ENCODE assay signal across 9 mouse cellular contexts in the genomic region with DNA sequence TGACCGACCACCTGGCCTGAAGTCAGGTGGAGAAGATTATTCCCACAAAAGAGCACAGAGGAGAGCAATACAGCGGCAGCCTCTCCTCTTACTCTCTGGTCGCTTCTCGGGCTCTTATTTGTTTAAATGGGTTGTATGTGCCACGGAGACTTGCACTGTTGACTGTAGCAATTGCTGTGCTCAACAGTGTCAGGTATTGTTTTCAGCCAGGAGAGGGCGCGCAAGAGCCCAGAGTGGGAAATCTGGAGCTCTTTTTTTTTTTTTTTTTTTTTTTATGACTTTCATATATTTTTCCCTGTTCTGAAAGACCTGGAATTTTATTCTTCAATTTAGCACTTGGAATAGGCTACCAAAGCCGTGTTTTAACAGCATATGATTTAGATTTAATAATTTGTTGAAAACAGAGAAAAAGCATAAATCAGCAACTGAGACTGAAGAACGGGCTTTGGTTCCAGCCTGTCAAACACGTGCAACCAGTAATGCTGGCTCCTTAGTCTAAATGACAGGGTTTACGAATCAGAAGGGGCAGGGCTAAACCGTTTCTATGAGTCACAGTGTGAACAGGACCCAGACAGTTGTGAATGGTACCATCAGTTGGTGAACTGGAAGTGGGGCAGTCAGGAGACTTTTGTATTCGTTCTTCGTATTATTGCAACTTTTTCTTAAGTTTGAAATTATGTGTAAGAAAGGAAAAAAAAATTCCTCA. TPM values are rescaled to one million over a fixed set of nuclear protein-coding genes. Genes with fewer than 3 reads are reported as not detected.
DNase-seq lines count a peak whose midpoint lies in the region; ATAC-seq and TF ChIP-seq lines count a peak whose summit lies in the region.
"Had no signal": no experiment of that assay in that cellular context is flagged by ENCODE, and none has a peak within 500 bp of the region (broad histone marks: within the 10 kb centered on the region; RNA-seq: fewer than 3 reads in every experiment).

No protein-coding gene starts in this region.

- WGBS in forebrain, embryonic 13.5 days: 47% methylated on average over 14 of the region's 14 CpGs
- 48% methylated on average over 14 of the region's 14 CpGs for WGBS in forebrain, embryonic 16.5 days
- WGBS in limb, embryonic 14.5 days: 35% methylated on average over 14 of the region's 14 CpGs

- TF ChIP-seq POLR2A in limb, embryonic 14.5 days (IDR thresholded peaks at IDR 0.05; ENCODE audit: borderline replicate concordance, extremely low read depth, insufficient read depth, insufficient read length): no peak

- peak; percentile 63 for DNase-seq in ovary, postnatal 36 days (ENCODE audit: low spot score)
- DNase-seq in ovary, postnatal 10 days (ENCODE audit: low spot score): no peak
- DNase-seq in brain, embryonic 18.5 days (ENCODE audit: low read depth, low spot score): peak; percentile 22
- DNase-seq in limb, embryonic 14.5 days (ENCODE audit: low spot score): peak; percentile 72
- peak; percentile 38 to 79 for DNase-seq in spleen, postnatal 4 days (ENCODE audit: low spot score in 2 of 2)

- peaks cover 4% of the 10 kb centered on the region for H3K27me3 ChIP-seq in forebrain, embryonic 13.5 days
- H3K27me3 ChIP-seq in forebrain, embryonic 16.5 days (replicated peaks; ENCODE audit: control insufficient read depth, insufficient read depth, low read length): no peaks in the 10 kb centered on the region
- H3K27me3 ChIP-seq in limb, embryonic 14.5 days (ENCODE audit: control insufficient read depth, insufficient read depth, low read length): no peaks in the 10 kb centered on the region

- H3K9ac ChIP-seq in forebrain, embryonic 13.5 days: no peak overlapping the region
- H3K9ac ChIP-seq in forebrain, embryonic 16.5 days (replicated peaks; ENCODE audit: low read depth, low read length): no peak overlapping the region
- no peak overlapping the region for H3K9ac ChIP-seq in limb, embryonic 14.5 days (ENCODE audit: low read depth, low read length, severe bottlenecking)

- H3K36me3 ChIP-seq in forebrain, embryonic 13.5 days (ENCODE audit: poor library complexity, severe bottlenecking): no peaks in the 10 kb centered on the region
- no peaks in the 10 kb centered on the region for H3K36me3 ChIP-seq in forebrain, embryonic 16.5 days (ENCODE audit: control insufficient read depth, insufficient read depth)
- no peaks in the 10 kb centered on the region for H3K36me3 ChIP-seq in limb, embryonic 14.5 days (ENCODE audit: control insufficient read depth, insufficient read depth, low read length)

- H3K9me3 ChIP-seq in forebrain, embryonic 13.5 days (replicated peaks): no peaks in the 10 kb centered on the region
- no peaks in the 10 kb centered on the region for H3K9me3 ChIP-seq in forebrain, embryonic 16.5 days (ENCODE audit: control insufficient read depth, low read length)
- no peaks in the 10 kb centered on the region for H3K9me3 ChIP-seq in limb, embryonic 14.5 days (ENCODE audit: control insufficient read depth, low read length)

- H3K4me3 ChIP-seq in forebrain, embryonic 13.5 days: no peak overlapping the region
- no peak overlapping the region for H3K4me3 ChIP-seq in forebrain, embryonic 16.5 days (replicated peaks; ENCODE audit: low read length)
- no peak overlapping the region for H3K4me3 ChIP-seq in limb, embryonic 14.5 days (replicated peaks; ENCODE audit: low read length)
- H3K4me3 ChIP-seq: myocyte had no signal

- no peak overlapping the region for H3K4me2 ChIP-seq in forebrain, embryonic 13.5 days
- H3K4me2 ChIP-seq in forebrain, embryonic 16.5 days (ENCODE audit: low read length): no peak overlapping the region
- H3K4me2 ChIP-seq in limb, embryonic 14.5 days (replicated peaks; ENCODE audit: low read depth, low read length, severe bottlenecking): no peak overlapping the region

- H3K4me1 ChIP-seq in forebrain, embryonic 13.5 days: peaks cover 4% of the 10 kb centered on the region; the same call in 1 of the 2 replicates
- H3K4me1 ChIP-seq in forebrain, embryonic 16.5 days (replicated peaks; ENCODE audit: control insufficient read depth, insufficient read depth, low read length): no peaks in the 10 kb centered on the region
- peaks cover 6% of the 10 kb centered on the region; the same call in 1 of the 2 replicates for H3K4me1 ChIP-seq in limb, embryonic 14.5 days (ENCODE audit: control insufficient read depth, insufficient read depth, low read length)

- ATAC-seq in forebrain, embryonic 13.5 days: peak; percentile 62; the same call in 1 of the 2 replicates
- ATAC-seq in forebrain, embryonic 16.5 days: no peak
- ATAC-seq in granulocyte monocyte progenitor cell, adult 5-6 weeks (replicated peaks; ENCODE audit: poor library complexity, severe bottlenecking): peak; percentile 78
- no peak for ATAC-seq in limb, embryonic 14.5 days (ENCODE audit: low FRiP score, low read depth)

- H3K27ac ChIP-seq in forebrain, embryonic 13.5 days: no peak overlapping the region
- no peak overlapping the region for H3K27ac ChIP-seq in forebrain, embryonic 16.5 days (ENCODE audit: low read length)
- no peak overlapping the region for H3K27ac ChIP-seq in limb, embryonic 14.5 days (replicated peaks; ENCODE audit: low read depth, low read length)

RNA-seq across cellular contexts. Expression of gene Shisa2, which starts 12.0 kb away (rescaled TPM):
- polyA plus RNA-seq in forebrain, embryonic 13.5 days (2015; fragmentation: Nextera tagmentation; extraction: Ambion mirVana): 26.6 and 31.1 TPM in 2 replicates
- 11.4 and 14.2 TPM in 2 replicates for polyA plus RNA-seq in forebrain, embryonic 16.5 days (2015; fragmentation: Nextera tagmentation; extraction: Ambion mirVana)
- total RNA-seq in granulocyte monocyte progenitor cell, adult 5-6 weeks (2014; fragmentation: Nextera tagmentation): 1.3 and 2.4 TPM in 2 replicates
- total RNA-seq in granulocyte monocyte progenitor cell, adult 5-6 weeks (2017): 0.82 and 0.95 TPM in 2 replicates
- 42.7 and 68.2 TPM in 2 replicates for polyA plus RNA-seq in limb, embryonic 14.5 days (2012; rRNA removed)
- polyA plus RNA-seq in limb, embryonic 14.5 days (2014; fragmentation: Nextera tagmentation; extraction: Ambion mirVana): 43.8 and 52.3 TPM in 2 replicates

RNA-seq across cellular contexts. Expression of gene Cdadc1, which starts 15.3 kb away (rescaled TPM):
- polyA plus RNA-seq in forebrain, embryonic 13.5 days (2015; fragmentation: Nextera tagmentation; extraction: Ambion mirVana): 32.4 and 38.4 TPM in 2 replicates
- polyA plus RNA-seq in forebrain, embryonic 16.5 days (2015; fragmentation: Nextera tagmentation; extraction: Ambion mirVana): 36.8 and 38.5 TPM in 2 replicates
- 42.4 and 43.6 TPM in 2 replicates for total RNA-seq in granulocyte monocyte progenitor cell, adult 5-6 weeks (2014; fragmentation: Nextera tagmentation)
- total RNA-seq in granulocyte monocyte progenitor cell, adult 5-6 weeks (2017): 27.7 and 33.7 TPM in 2 replicates
- polyA plus RNA-seq in limb, embryonic 14.5 days (2012; rRNA removed): 14.9 and 16.2 TPM in 2 replicates
- polyA plus RNA-seq in limb, embryonic 14.5 days (2014; fragmentation: Nextera tagmentation; extraction: Ambion mirVana): 31.5 and 35.6 TPM in 2 replicates

Comparison
In these comparisons a context has a peak if more than half of its experiments do, and no peak if none do; other contexts are left out.
1. ATAC-seq: peak in forebrain, embryonic 13.5 days (single experiment) and granulocyte monocyte progenitor cell, adult 5-6 weeks (single experiment); none in forebrain, embryonic 16.5 days (single experiment) and limb, embryonic 14.5 days (single experiment).